Mouse (Mus musculus): ENCODE data around the gene Fig4. TPM values are rescaled to one million over a fixed set of nuclear protein-coding genes. Genes with fewer than 3 reads are reported as not detected.

The Fig4 gene
- polyA plus RNA-seq, 1 experiment from 2014 or later: 16.4 TPM

- ATAC-seq (ENCODE audit: insufficient read depth) (no peak), DNase-seq (no peak)
- no peaks in the 10 kb centered on the region for H3K9me3 ChIP-seq (ENCODE audit: low read depth, low read length)
- no peaks in the 10 kb centered on the region; the same call in 1 of the 2 replicates for H3K36me3 ChIP-seq (ENCODE audit: insufficient read depth)
- no peaks in the 10 kb centered on the region for H3K4me1 ChIP-seq (ENCODE audit: insufficient read depth)
- TF ChIP-seq CTCF (IDR thresholded peaks at IDR 0.05; ENCODE audit: low read depth): no peak
- H3K9ac ChIP-seq: no peak overlapping the region
- no peaks in the 10 kb centered on the region for H3K27me3 ChIP-seq (ENCODE audit: insufficient read depth, low read length)
- H3K4me3 ChIP-seq (ENCODE audit: low read depth, low read length): no peak overlapping the region
- 38% methylated on average over 1 of the region's 1 CpGs for WGBS
- H3K27ac ChIP-seq (ENCODE audit: low read depth): no peak overlapping the region
- H3K4me2 ChIP-seq: no peak overlapping the region
These were observed 41.8 kb downstream of the Fig4 start for GRCm38 (mm10) chr10:41261218-41261617.

- H3K4me2 ChIP-seq: no peak overlapping the region
- ATAC-seq (ENCODE audit: insufficient read depth) (no peak), DNase-seq (no peak)
- H3K9ac ChIP-seq: no peak overlapping the region
- H3K27me3 ChIP-seq (ENCODE audit: insufficient read depth, low read length): no peaks in the 10 kb centered on the region
- no peak for TF ChIP-seq CTCF (IDR thresholded peaks at IDR 0.05; ENCODE audit: low read depth)
- H3K36me3 ChIP-seq (ENCODE audit: insufficient read depth): no peaks in the 10 kb centered on the region; the same call in 1 of the 2 replicates
- no peak overlapping the region for H3K27ac ChIP-seq (ENCODE audit: low read depth)
- H3K4me1 ChIP-seq (ENCODE audit: insufficient read depth): no peaks in the 10 kb centered on the region
- 38% methylated on average over 8 of the region's 8 CpGs for WGBS
- H3K4me3 ChIP-seq (ENCODE audit: low read depth, low read length): no peak overlapping the region
- no peaks in the 10 kb centered on the region for H3K9me3 ChIP-seq (ENCODE audit: low read depth, low read length)
These were observed 42.6 kb downstream of the Fig4 start for GRCm38 (mm10) chr10:41260243-41261006.

- Histone ChIP-seq H3K4me3 (ENCODE audit: low read depth, low read length) (no peak overlapping the region), H3K4me1 (ENCODE audit: insufficient read depth) (no peaks in the 10 kb centered on the region), H3K27ac (ENCODE audit: low read depth) (no peak overlapping the region), H3K9ac (no peak overlapping the region), H3K27me3 (ENCODE audit: insufficient read depth, low read length) (no peaks in the 10 kb centered on the region), H3K36me3 (ENCODE audit: insufficient read depth) (no peaks in the 10 kb centered on the region), H3K4me2 (no peak overlapping the region), H3K9me3 (ENCODE audit: low read depth, low read length) (no peaks in the 10 kb centered on the region)
- ATAC-seq (ENCODE audit: insufficient read depth) (no peak), DNase-seq (no peak)
- WGBS: 55% methylated on average over 5 of the region's 5 CpGs
- no peak for TF ChIP-seq CTCF (IDR thresholded peaks at IDR 0.05; ENCODE audit: low read depth)
These were observed 52.4 kb downstream of the Fig4 start for GRCm38 (mm10) chr10:41250749-41251065.

GRCm38 (mm10) chr10:41250045-41250748 lies 52.9 kb downstream of the Fig4 start:
- Histone ChIP-seq H3K4me1 (ENCODE audit: insufficient read depth) (no peaks in the 10 kb centered on the region), H3K4me2 (no peak overlapping the region), H3K9ac (no peak overlapping the region), H3K27me3 (ENCODE audit: insufficient read depth, low read length) (no peaks in the 10 kb centered on the region), H3K4me3 (ENCODE audit: low read depth, low read length) (no peak overlapping the region), H3K9me3 (ENCODE audit: low read depth, low read length) (no peaks in the 10 kb centered on the region), H3K36me3 (ENCODE audit: insufficient read depth) (no peaks in the 10 kb centered on the region), H3K27ac (ENCODE audit: low read depth) (no peak overlapping the region)
- ATAC-seq (ENCODE audit: insufficient read depth) (no peak), DNase-seq (no peak)
- WGBS: 65% methylated on average over 8 of the region's 8 CpGs
- TF ChIP-seq CTCF (IDR thresholded peaks at IDR 0.05; ENCODE audit: low read depth): no peak

GRCm38 (mm10) chr10:41249006-41249659 lies 53.9 kb downstream of the Fig4 start:
- TF ChIP-seq CTCF (IDR thresholded peaks at IDR 0.05; ENCODE audit: low read depth): no peak
- no peak overlapping the region for H3K4me3 ChIP-seq (ENCODE audit: low read depth, low read length)
- no peak overlapping the region for H3K27ac ChIP-seq (ENCODE audit: low read depth)
- 85% methylated on average over 8 of the region's 8 CpGs for WGBS
- no peaks in the 10 kb centered on the region for H3K4me1 ChIP-seq (ENCODE audit: insufficient read depth)
- no peaks in the 10 kb centered on the region for H3K36me3 ChIP-seq (ENCODE audit: insufficient read depth)
- H3K4me2 ChIP-seq: no peak overlapping the region
- no peak for DNase-seq
- no peak for ATAC-seq (ENCODE audit: insufficient read depth)
- H3K27me3 ChIP-seq (ENCODE audit: insufficient read depth, low read length): no peaks in the 10 kb centered on the region
- no peaks in the 10 kb centered on the region for H3K9me3 ChIP-seq (ENCODE audit: low read depth, low read length)
- H3K9ac ChIP-seq: no peak overlapping the region

GRCm38 (mm10) chr10:41247800-41248473 lies 55.1 kb downstream of the Fig4 start:
- ATAC-seq (ENCODE audit: insufficient read depth) (no peak), DNase-seq (no peak)
- WGBS: 70% methylated on average over 5 of the region's 5 CpGs
- H3K9me3 ChIP-seq (ENCODE audit: low read depth, low read length): no peaks in the 10 kb centered on the region
- no peaks in the 10 kb centered on the region for H3K4me1 ChIP-seq (ENCODE audit: insufficient read depth)
- H3K27ac ChIP-seq (ENCODE audit: low read depth): no peak overlapping the region
- H3K4me2 ChIP-seq: no peak overlapping the region
- no peak overlapping the region for H3K9ac ChIP-seq
- no peaks in the 10 kb centered on the region for H3K36me3 ChIP-seq (ENCODE audit: insufficient read depth)
- H3K4me3 ChIP-seq (ENCODE audit: low read depth, low read length): no peak overlapping the region
- H3K27me3 ChIP-seq (ENCODE audit: insufficient read depth, low read length): no peaks in the 10 kb centered on the region
- TF ChIP-seq CTCF (IDR thresholded peaks at IDR 0.05; ENCODE audit: low read depth): no peak

GRCm38 (mm10) chr10:41246111-41246510 lies 56.9 kb downstream of the Fig4 start:
- WGBS: 49% methylated on average over 5 of the region's 5 CpGs
- Histone ChIP-seq H3K27ac (ENCODE audit: low read depth) (no peak overlapping the region), H3K9me3 (ENCODE audit: low read depth, low read length) (no peaks in the 10 kb centered on the region), H3K4me2 (no peak overlapping the region), H3K4me1 (ENCODE audit: insufficient read depth) (no peaks in the 10 kb centered on the region), H3K9ac (no peak overlapping the region), H3K36me3 (ENCODE audit: insufficient read depth) (no peaks in the 10 kb centered on the region), H3K4me3 (ENCODE audit: low read depth, low read length) (no peak overlapping the region), H3K27me3 (ENCODE audit: insufficient read depth, low read length) (no peaks in the 10 kb centered on the region)
- ATAC-seq (ENCODE audit: insufficient read depth) (no peak), DNase-seq (no peak)
- TF ChIP-seq CTCF (IDR thresholded peaks at IDR 0.05; ENCODE audit: low read depth): no peak

Measured in lung, embryonic 14.5 days (tissue).